Mouse (Mus musculus): Measurements from ENCODE around the gene Anks3.

Gene Anks3

DNA sequence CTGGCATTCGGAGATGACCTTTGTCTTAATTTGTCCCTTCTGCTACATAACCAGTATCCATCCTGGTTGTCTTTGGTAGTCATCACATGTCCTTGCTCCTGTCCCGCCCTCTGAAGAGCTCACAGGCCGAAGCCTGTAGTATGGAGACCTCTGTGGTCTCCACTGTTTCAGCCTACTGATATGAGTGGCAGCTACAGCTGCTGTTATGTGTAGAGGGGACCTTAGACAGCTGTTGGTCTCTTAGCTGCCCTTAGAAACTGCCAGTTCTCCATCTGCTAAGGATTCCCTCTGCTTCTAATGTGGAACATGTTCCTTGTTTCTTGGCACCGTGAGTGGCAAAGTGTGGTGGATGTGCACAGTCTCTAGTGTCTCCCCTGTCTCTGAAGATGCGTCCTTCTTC, 40.0 kb downstream of the Anks3 start:
- DNase-seq = no peak

- DNase-seq = no peak
These were observed 41.5 kb downstream of the Anks3 start for GRCm38 (mm10) chr16:4922481-4922880.

DNA sequence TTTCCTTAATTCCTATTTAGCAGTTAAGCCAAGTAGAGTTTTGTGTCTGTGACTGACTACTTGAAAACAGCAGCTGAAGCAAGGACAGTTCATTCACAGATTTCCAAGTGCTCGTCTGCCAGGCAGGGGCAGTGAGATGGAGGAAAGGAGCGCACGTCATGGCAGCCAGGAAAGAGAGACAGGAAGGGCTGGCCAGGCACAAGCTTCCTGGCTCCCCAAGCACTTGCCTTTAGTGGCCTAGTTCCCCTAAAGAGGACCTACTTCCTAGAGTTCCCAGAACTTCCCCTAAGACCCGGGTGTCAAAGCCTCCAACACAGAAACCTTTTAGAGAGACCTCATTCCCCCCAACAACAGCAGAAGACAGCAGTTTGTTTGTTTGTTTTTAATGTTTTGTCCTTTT, 43.4 kb downstream of the Anks3 start:
- no peak for DNase-seq

GRCm38 (mm10) chr16:4916608-4917007, 47.4 kb downstream of the Anks3 start:
- no peak for DNase-seq

DNA sequence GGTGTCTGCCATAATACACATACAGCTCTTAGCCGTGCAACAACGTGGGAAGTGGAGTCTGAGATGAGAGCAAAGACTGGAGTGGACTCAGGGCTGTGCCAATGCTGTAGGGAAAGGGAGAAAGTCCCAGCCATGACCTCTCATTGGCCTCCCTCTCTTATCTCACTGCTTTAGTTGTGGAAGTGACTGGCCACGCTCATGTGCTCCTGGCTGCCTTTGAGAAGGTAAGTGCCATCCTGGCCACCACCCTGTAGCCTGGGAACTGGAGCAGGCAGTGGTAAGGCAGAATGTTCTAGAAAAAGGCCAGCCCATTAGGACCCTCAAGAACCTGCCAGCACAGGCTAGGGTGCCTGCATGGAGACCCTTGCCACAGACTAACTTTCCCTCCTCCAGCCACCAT, 48.1 kb downstream of the Anks3 start:
- DNase-seq = no peak

DNA sequence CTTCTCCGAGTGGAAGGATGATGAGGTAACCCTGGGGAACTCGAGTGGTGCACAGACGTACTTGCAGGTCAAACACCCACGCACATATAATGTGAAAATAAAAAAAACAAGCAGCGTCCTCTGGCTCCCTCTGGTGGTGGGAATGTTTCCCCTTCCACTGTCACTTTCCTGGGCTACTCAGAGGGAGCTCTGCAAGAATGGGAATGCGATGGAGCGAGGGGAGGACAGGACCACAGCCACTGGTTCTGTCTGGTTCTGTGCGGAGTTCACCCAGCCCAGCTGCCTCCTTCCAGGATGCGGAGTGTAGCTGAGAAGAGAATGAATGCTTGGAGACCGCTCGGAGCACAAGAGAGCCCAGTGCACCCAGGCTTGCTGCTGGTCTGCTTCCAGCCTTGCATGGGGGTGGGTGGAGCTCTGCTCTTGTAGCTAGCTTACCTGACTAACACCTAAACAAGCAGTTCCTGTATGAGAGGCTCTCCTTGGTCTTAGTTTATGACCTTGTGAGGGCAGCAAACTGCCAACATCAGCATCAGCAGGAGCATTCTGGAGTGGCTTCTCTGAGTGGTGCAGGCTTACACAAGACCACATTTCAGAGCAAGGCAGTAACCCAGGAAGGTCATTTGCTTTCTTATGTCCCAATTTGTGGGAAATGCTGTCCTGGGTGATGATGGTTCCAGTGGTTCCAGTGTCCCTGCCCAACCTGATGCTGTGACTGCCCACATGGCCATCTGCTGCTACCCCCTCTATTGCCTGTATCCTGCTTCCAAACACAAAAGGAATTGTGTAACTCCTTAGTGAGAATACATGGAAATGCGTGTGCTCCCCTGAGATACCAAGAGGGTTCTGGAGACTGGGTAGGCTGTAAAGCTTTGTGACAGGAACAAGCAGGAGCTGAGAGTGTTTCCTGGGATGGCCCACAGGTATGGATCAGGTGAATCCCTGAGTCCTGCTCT, 49.9 kb downstream of the Anks3 start:
- peak; percentile 84 for DNase-seq

GRCm38 (mm10) chr16:4912907-4913782, 50.9 kb downstream of the Anks3 start:
- no peak for DNase-seq

DNA sequence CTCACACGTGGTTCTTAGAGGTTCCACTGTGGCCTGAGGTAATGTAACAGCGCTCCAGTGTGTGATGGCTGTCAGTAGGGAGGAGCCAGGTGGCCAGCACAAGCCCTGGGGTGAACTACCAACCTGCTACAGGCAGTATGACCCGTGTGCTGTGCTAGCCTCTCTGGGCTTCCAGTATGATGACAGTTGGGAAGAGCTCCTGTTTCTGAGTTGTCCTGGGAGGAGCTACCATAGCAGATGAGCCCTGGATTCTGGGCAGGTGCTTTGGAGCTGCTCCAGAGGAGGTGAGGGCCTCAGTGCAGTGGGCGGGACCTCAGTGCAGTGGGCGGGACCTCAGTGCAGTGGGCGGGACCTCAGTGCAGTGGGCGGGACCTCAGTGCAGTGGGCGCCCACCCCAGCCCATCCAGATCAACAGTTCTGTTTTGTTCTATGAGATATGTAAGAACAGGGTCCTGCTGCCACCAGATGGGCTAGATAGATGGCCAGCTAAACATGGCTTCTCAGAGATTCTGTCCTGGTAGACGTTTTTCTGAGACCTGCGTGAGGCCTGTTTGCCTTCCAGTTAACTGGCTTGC, 51.8 kb downstream of the Anks3 start:
- no peak for DNase-seq

- DNase-seq = no peak
These were observed 53.2 kb downstream of the Anks3 start for GRCm38 (mm10) chr16:4910758-4911157.

DNA sequence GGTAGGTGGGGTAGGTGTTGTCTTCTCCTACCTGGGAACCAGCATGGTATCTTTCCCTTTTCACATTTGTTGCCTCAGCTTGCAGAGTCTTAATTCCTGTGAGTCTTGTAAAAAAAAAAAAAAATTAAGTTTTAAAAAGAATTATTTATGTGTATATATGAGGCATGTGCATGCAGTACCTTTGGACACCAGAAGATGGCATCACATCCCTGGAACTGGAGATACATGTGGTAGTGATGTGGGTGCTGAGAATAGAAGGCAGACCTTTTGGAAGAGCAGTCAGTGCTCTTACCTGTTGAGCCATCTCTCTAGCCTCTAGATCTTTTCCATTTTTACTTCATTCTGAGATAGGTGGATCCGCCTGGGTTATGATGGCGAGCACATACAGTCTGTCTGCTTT, 54.3 kb downstream of the Anks3 start:
- DNase-seq = no peak

DNA sequence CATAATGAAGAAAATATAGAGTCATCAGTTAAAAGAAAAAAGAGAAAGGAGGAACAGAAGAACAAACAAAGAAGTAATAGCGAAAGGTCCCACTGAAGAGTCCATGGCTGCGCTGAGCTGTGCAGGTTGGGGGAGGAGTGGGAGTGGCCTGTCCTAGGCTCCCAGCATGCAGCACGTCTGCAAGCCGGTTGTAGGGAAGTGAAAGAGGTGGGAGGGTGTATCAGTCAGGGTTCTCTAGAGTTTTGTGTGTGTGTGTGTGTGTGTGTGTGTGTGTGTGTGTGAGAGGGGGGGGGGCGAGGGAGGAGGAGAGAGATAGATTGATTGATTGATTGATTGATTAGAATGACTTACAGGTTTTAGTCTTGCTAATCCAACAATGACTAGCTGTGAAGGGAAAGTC, 56.0 kb downstream of the Anks3 start:
- DNase-seq = no peak

DNA sequence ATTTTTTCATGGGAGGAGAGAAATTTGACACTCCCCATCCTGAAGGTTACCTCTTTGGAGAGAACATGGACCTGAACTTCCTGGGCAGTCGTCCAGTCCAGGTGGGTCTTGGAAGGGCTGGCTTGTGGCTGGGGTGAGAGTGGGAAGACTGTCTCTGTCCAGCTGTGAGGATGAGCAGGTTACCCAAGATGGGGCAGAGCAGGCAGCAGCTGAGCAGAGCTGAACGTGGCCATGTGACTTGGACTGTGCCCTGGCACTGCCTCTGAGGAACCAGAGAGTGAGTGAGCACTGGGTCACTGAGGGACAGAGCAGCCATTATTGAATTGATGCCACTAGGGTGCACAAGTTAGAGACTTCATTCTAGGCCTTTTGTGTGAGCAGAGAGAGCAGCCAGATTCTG, 56.6 kb downstream of the Anks3 start:
- no peak for DNase-seq

- no peak for DNase-seq
These were observed 57.4 kb downstream of the Anks3 start for GRCm38 (mm10) chr16:4906559-4906958.

- DNase-seq = no peak
These were observed 58.4 kb downstream of the Anks3 start for GRCm38 (mm10) chr16:4905591-4905990.

- no peak for DNase-seq
These were observed 59.1 kb downstream of the Anks3 start for GRCm38 (mm10) chr16:4904878-4905277.

GRCm38 (mm10) chr16:4903491-4904102, 60.4 kb downstream of the Anks3 start:
- DNase-seq = no peak

DNA sequence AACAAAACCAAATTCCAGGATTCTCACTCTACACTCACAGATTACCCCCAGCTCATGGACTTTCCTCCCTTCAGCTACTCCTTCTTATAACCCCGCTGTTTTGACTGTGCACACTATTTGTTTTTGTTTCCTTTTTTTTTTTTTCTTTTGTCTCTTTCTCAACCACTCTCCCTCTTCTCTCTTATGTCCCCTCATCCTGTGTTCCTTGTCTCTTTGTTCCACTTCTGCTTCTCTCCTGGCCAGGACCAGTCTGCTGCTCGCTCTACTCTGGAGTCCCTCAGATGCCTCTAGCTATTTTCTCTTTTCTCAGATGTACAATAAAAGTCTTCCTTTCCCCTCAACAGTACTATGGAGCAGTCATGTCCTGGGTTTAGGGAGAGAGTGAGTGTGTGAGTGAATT, 61.6 kb downstream of the Anks3 start:
- DNase-seq = no peak

DNA sequence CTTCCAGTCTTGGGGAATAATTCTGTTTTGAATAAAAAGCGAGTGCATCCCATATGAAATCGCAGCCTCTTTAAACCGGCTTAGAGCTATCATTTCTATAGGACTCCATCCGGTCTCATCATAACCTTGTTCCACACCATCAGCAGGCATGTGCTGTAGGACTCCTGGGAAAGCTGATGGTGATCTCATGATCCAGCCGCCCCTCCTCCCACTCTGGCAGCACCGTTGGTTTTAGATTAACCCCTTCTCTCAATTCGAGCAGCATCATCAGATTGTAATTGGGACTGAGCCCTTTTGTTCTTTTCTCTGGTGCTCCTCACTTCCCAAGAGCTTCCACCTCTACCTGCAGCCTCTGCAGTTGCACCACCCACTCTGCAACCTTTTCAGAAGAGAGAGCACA, 62.8 kb downstream of the Anks3 start:
- no peak for DNase-seq

DNA sequence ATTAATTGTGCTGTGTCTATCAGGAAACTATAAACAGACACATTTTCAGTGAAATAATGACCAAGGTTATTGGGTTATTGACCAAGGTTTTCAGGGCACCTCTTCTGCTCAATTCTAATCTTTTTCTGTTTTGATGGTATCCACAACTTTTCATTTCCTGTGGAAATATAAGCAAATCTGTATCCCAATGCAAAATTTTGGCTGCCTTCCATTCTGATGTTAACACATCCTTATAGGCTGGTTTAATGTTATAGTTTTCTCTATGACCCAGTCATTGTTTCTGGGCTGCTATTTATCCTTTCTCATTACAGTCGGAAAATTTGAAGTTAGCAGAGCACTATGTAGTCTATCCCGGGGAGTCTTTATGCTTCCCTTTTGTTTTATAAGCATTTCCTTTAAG, 64.3 kb downstream of the Anks3 start:
- no peak for DNase-seq

DNA sequence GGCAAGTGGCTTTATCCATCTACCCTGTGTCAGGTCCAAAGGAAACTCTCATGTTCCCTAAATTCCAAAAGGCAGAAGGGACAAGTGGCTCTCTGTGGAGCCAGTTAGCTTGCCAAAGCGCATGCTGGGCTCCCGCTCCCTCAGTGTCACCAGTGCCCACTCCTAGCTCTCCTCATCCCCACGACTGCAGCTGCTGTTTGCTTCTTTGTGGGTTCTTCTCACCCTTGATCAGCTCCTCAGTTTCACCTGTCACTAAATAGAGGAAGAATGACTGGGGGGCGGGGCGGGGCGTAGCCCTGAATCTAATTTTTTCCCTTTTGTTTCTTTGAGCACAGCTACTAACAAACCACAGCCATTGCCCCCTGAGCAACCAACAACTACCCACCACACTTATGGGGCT, 65.1 kb downstream of the Anks3 start:
- no peak for DNase-seq

DNA sequence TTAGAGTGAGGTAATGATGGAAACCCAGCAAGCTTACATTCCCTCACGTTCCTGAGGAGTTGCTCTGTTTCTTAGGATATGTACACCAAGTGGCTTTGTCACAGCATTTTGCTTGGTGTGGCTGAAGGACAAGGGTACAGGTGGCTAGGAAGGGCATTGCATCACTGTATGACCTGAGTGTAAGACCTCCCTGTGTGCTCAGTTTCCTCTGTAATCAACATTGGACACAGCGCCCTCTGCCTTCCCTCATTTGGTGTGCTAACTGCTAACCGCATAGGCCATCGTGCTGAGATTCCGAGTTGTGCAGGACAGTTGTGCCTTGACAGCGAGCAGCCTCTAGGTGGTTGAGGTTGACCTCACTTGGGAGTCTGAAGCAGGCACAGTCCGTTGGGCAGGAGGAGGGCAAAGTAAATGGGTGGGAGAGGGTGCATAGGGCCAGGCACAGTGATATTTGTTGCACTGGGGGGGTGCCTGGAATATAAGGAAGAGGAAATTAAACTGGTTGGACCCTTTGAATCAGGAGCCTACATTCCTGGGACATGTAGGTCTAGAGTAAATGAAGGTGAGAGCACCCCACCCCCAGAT, 66.8 kb downstream of the Anks3 start:
- DNase-seq = no peak

DNA sequence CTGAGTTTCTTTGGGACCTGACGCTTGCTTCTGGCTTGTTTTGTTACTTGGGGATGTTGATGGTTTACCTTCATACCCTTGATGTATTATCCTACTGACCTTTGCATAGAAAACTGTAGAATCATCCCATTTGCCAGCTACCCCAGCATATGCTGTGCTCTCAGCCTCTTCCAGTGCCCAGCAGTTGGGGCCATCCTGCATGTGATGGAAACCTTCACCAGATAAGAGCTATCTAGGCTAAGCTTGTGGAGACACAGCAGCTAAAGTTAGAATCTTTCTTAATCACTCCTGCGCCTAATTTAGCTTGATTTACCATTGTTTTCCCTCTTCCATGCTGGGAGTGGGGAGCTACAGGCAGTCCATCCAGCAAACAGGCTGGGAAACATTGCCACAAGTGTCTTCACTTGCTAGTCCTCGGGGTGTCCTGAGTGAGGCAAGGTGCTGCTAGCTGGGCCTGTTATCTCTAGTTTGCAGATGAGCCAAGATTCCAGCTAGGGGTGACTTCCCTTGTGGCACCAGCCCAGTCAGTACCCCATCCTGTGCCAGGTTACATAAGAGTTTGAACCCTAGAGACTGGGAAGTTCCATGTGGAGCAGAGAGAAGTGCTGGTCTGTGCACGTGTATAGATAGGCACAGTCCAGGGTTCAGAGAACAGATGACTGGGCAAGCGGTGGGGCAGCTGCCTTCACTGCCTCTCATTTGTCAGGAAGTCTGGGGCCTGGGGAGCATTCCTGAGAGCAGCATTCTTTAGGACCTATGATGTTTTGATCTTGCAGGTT, 67.6 kb downstream of the Anks3 start:
- no peak for DNase-seq
